Mouse (Mus musculus) heart, postnatal 0 days (tissue): ENCODE results near the gene Fam171a1. TPM values are rescaled to one million over a fixed set of nuclear protein-coding genes. Genes with fewer than 3 reads are reported as not detected.

Experiments used
- ATAC-seq: fragments of 200-750 bp; cut with Nextera tagmentation; 2 replicates; pipeline ENCODE4 v1.8.0; 2017; ENCODE audit warnings: low read depth, moderate number of reproducible peaks, moderate library complexity; ENCODE audit not compliant: insufficient read depth
- DNase-seq: peaks from one replicate; pipeline ENCODE4 v3.0.0-alpha.2; 2016; ENCODE audit warnings: low spot score
- H3K27ac ChIP-seq: fragments of 300-500 bp; sonication (generic); 2 replicates; pipeline ENCODE4 v1.5.1; 2014; ENCODE audit warnings: low read depth, mild to moderate bottlenecking
- H3K27me3 ChIP-seq: fragments of 300-500 bp; sonication (generic); 2 replicates; pipeline ENCODE4 v1.6.1; 2014; ENCODE audit warnings: low read length, mixed read lengths; ENCODE audit not compliant: control insufficient read depth, insufficient read depth
- H3K36me3 ChIP-seq: fragments of 300-500 bp; sonication (generic); replicated peaks from 2 replicates; pipeline ENCODE4 v1.6.1; 2014; ENCODE audit warnings: low read length, mixed read lengths; ENCODE audit not compliant: control insufficient read depth, insufficient read depth
- H3K4me1 ChIP-seq: fragments of 300-500 bp; sonication (generic); 2 replicates; pipeline ENCODE4 v1.6.1; 2014; ENCODE audit warnings: antibody characterized with exemption; ENCODE audit not compliant: control insufficient read depth, insufficient read depth
- H3K4me2 ChIP-seq: fragments of 300-500 bp; sonication (generic); 2 replicates; pipeline ENCODE4 v1.6.1; 2014; ENCODE audit warnings: low read depth, mild to moderate bottlenecking, low read length, moderate library complexity
- H3K4me3 ChIP-seq: fragments of 300-500 bp; sonication (generic); 2 replicates; pipeline ENCODE4 v1.5.1; 2014; ENCODE audit warnings: low read depth, low read length
- H3K9ac ChIP-seq: fragments of 300-500 bp; sonication (generic); replicated peaks from 2 replicates; pipeline ENCODE4 v1.6.1; 2014; ENCODE audit warnings: low read depth, low read length, mixed read lengths
- H3K9me3 ChIP-seq: fragments of 300-500 bp; sonication (generic); replicated peaks from 2 replicates; pipeline ENCODE4 v1.6.1; 2016; ENCODE audit warnings: low read length; ENCODE audit not compliant: control insufficient read depth
- CTCF ChIP-seq: IDR thresholded peaks from 2 replicates; pipeline ENCODE4 v1.5.1; 2016; ENCODE audit warnings: antibody characterized with exemption, control low read depth, low read depth
- EP300 ChIP-seq: IDR thresholded peaks from 2 replicates; pipeline ENCODE4 v1.6.1; 2016; ENCODE audit warnings: antibody characterized with exemption, low read depth
- WGBS: fragments of 180-500 bp; shearing (Covaris S2); extraction: QIAGEN DNeasy Blood & Tissue Kit; methylation state at CpG from one replicate; pipeline ENCODE4 v1.1.7; 2014; 5-methylcytosine and 5-hydroxymethylcytosine counted together
- polyA plus RNA-seq: library from polyadenylated mRNA; unstranded; fragments of >200 nt; fragmentation: Nextera tagmentation; extraction: Ambion mirVana; gene quantifications from 2 replicates; pipeline ENCODE4 v1.2.1, GENCODE M21; 2015
- total RNA-seq: library from RNA; depleted of rRNA; stranded (reverse); fragments of >200 nt; gene quantifications from 2 replicates; pipeline ENCODE4 v1.2.3, GENCODE M21; 2014; ENCODE audit warnings: low replicate concordance

Gene Fam171a1
- total and polyA plus RNA-seq, 2 experiments from 2014 or later, result 15.4 to 28.1 TPM

GRCm38 (mm10) chr2:3118203-3118941 lies 4.3 kb downstream of the Fam171a1 start:
- Histone ChIP-seq H3K27ac (peak overlapping the region; percentile 87), H3K4me3 (peak overlapping the region; percentile 98), H3K9ac (peak overlapping the region; percentile 91), H3K4me1 (peaks cover 13% of the 10 kb centered on the region), H3K4me2 (peak overlapping the region; percentile 86), H3K27me3 (no peaks in the 10 kb centered on the region), H3K36me3 (no peaks in the 10 kb centered on the region), H3K9me3 (no peaks in the 10 kb centered on the region)
- WGBS, result 0% methylated on average over 68 of the region's 93 CpGs
- ATAC-seq (peak; percentile 91), DNase-seq (peak; percentile 81)
- peak; percentile 79 for TF ChIP-seq CTCF
- TF ChIP-seq EP300, result no peak

DNA sequence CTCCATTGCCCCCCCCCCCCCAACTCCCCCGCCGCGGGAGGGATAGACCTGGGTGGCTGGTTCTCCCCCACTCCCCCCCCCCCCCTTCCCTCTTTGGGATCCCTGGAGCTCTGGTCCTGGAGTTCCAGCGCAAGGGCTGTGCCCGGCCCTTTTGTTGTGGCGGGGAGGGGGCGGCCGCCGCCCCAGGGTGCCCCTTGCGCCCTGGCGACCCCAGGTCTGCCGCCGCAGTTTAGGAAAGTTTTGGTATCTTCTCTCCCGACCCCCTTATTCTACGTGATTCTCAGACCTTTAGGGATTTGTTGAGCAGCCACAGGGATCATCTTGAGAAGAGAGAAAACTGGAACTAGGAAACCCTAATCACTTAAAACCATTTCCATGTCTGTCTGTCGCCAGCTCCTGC lies 4.9 kb downstream of the Fam171a1 start:
- Histone ChIP-seq H3K9me3 (no peaks in the 10 kb centered on the region), H3K36me3 (no peaks in the 10 kb centered on the region), H3K4me1 (peaks cover 13% of the 10 kb centered on the region), H3K27me3 (no peaks in the 10 kb centered on the region), H3K4me3 (peak overlapping the region; percentile 98), H3K4me2 (peak overlapping the region; percentile 86), H3K9ac (peak overlapping the region; percentile 91), H3K27ac (peak overlapping the region; percentile 87)
- no peak for TF ChIP-seq EP300
- TF ChIP-seq CTCF, result no peak
- ATAC-seq, result peak; percentile 35
- under 1% methylated on average over 15 of the region's 16 CpGs for WGBS
- DNase-seq, result no peak

GRCm38 (mm10) chr2:3119371-3119935 lies 5.4 kb downstream of the Fam171a1 start:
- no peak for ATAC-seq
- Histone ChIP-seq H3K4me2 (peak overlapping the region; percentile 86), H3K4me1 (peaks cover 13% of the 10 kb centered on the region), H3K36me3 (no peaks in the 10 kb centered on the region), H3K9me3 (no peaks in the 10 kb centered on the region), H3K27ac (peak overlapping the region; percentile 87; the same call in 1 of the 2 replicates), H3K9ac (peak overlapping the region; percentile 91), H3K27me3 (no peaks in the 10 kb centered on the region), H3K4me3 (peak overlapping the region; percentile 98)
- WGBS, result 30% methylated on average over 4 of the region's 4 CpGs
- no peak for TF ChIP-seq EP300
- TF ChIP-seq CTCF, result no peak
- no peak for DNase-seq

GRCm38 (mm10) chr2:3122571-3122970 lies 8.5 kb downstream of the Fam171a1 start:
- Histone ChIP-seq H3K36me3 (no peaks in the 10 kb centered on the region), H3K9ac (no peak overlapping the region), H3K27me3 (no peaks in the 10 kb centered on the region), H3K27ac (no peak overlapping the region), H3K4me3 (no peak overlapping the region), H3K4me1 (peaks cover 16% of the 10 kb centered on the region), H3K9me3 (no peaks in the 10 kb centered on the region), H3K4me2 (no peak overlapping the region)
- ATAC-seq (no peak), DNase-seq (no peak)
- WGBS, result 50% methylated on average over 4 of the region's 4 CpGs
- no peak for TF ChIP-seq EP300
- TF ChIP-seq CTCF, result no peak

GRCm38 (mm10) chr2:3127256-3127883 lies 13.3 kb downstream of the Fam171a1 start:
- Histone ChIP-seq H3K27ac (no peak overlapping the region), H3K4me3 (no peak overlapping the region), H3K4me1 (0 out of 2 replicates have a peak, but pooled peaks cover 5% of the 10 kb centered on the region), H3K36me3 (no peaks in the 10 kb centered on the region), H3K9me3 (no peaks in the 10 kb centered on the region), H3K4me2 (no peak overlapping the region), H3K9ac (no peak overlapping the region), H3K27me3 (no peaks in the 10 kb centered on the region)
- WGBS, result 83% methylated on average over 4 of the region's 4 CpGs
- DNase-seq (no peak), ATAC-seq (no peak)
- no peak for TF ChIP-seq CTCF
- TF ChIP-seq EP300, result no peak
